Mouse (Mus musculus) thymus, adult 2 months (tissue): ENCODE data around the gene 1700056E22Rik.

Experiments used
- CTCF ChIP-seq: fragments of 200-500 bp; IDR thresholded peaks from 2 replicates; pipeline ENCODE4 v1.5.1; 2012; ENCODE audit warnings: mild to moderate bottlenecking, control low read depth, low read length, moderate library complexity, borderline replicate concordance; ENCODE audit not compliant: control insufficient read depth, poor library complexity, insufficient read depth; ENCODE audit errors: extremely low read depth
- POLR2A ChIP-seq: fragments of 200-500 bp; IDR thresholded peaks from 2 replicates; pipeline ENCODE4 v1.6.1; 2012; ENCODE audit warnings: mild to moderate bottlenecking, low read length, control low read depth, moderate library complexity; ENCODE audit not compliant: control insufficient read depth, poor library complexity, insufficient read depth; ENCODE audit errors: extremely low read depth

DNA sequence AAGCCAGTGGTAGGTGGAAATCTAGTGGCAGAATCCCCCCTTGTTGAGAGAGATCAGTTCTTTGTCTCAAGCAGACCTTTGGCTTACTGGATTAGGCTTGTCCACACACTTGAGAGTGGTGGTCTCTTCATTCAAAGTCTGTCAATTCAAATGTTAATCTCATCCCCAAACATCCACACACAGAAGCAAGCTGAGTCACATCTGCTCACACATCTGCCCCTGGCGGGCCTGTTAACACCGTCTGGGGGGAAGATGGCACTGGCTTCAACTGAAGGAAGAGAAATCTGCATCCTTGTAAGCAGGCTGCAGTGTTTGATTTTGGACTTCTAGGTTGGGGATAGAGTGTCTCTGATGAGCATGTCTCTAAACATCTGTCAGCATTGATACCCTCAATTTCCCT, 10.1 kb downstream of the 1700056E22Rik start:
- TF ChIP-seq CTCF (no peak), POLR2A (no peak)
